Mouse (Mus musculus) forebrain, embryonic 16.5 days (tissue): ENCODE data around the gene Olfr350. TPM values are rescaled to one million over a fixed set of nuclear protein-coding genes. Genes with fewer than 3 reads are reported as not detected.

ENCODE experiments used
- ATAC-seq: fragments of 200-750 bp; cut with Nextera tagmentation; 2 replicates; pipeline ENCODE4 v1.8.0; 2017; ENCODE audit warnings: mild to moderate bottlenecking, moderate library complexity
- H3K27ac ChIP-seq: fragments of 300-500 bp; sonication (generic); 2 replicates; pipeline ENCODE4 v1.5.1; 2014; ENCODE audit warnings: low read length, control low read depth
- H3K27me3 ChIP-seq: fragments of 300-500 bp; sonication (generic); replicated peaks from 2 replicates; pipeline ENCODE4 v1.6.1; 2014; ENCODE audit warnings: low read length; ENCODE audit not compliant: control insufficient read depth, insufficient read depth
- H3K36me3 ChIP-seq: fragments of 300-500 bp; sonication (generic); 2 replicates; pipeline ENCODE4 v1.6.1; 2014; ENCODE audit not compliant: control insufficient read depth, insufficient read depth
- H3K4me1 ChIP-seq: fragments of 300-500 bp; sonication (generic); replicated peaks from 2 replicates; pipeline ENCODE4 v1.6.1; 2014; ENCODE audit warnings: low read length; ENCODE audit not compliant: control insufficient read depth, insufficient read depth
- H3K4me2 ChIP-seq: fragments of 300-500 bp; sonication (generic); 2 replicates; pipeline ENCODE4 v1.6.1; 2014; ENCODE audit warnings: mild to moderate bottlenecking, low read length, control low read depth
- H3K4me3 ChIP-seq: fragments of 300-500 bp; sonication (generic); replicated peaks from 2 replicates; pipeline ENCODE4 v1.5.1; 2014; ENCODE audit warnings: mild to moderate bottlenecking, low read length, control low read depth
- H3K9ac ChIP-seq: fragments of 300-500 bp; sonication (generic); replicated peaks from 2 replicates; pipeline ENCODE4 v1.6.1; 2014; ENCODE audit warnings: low read depth, low read length, control low read depth
- H3K9me3 ChIP-seq: fragments of 300-500 bp; sonication (generic); 2 replicates; pipeline ENCODE4 v1.6.1; 2016; ENCODE audit warnings: low read length; ENCODE audit not compliant: control insufficient read depth
- WGBS: fragments of 180-500 bp; shearing (Covaris S2); extraction: QIAGEN DNeasy Blood & Tissue Kit; methylation state at CpG from one replicate; pipeline ENCODE4 v1.1.7; 2014; 5-methylcytosine and 5-hydroxymethylcytosine counted together
- polyA plus RNA-seq: library from polyadenylated mRNA; unstranded; fragments of >200 nt; fragmentation: Nextera tagmentation; extraction: Ambion mirVana; gene quantifications from 2 replicates; pipeline ENCODE4 v1.2.1, GENCODE M21; 2015

The Olfr350 gene
- polyA plus RNA-seq = not detected in 2 replicates

DNA sequence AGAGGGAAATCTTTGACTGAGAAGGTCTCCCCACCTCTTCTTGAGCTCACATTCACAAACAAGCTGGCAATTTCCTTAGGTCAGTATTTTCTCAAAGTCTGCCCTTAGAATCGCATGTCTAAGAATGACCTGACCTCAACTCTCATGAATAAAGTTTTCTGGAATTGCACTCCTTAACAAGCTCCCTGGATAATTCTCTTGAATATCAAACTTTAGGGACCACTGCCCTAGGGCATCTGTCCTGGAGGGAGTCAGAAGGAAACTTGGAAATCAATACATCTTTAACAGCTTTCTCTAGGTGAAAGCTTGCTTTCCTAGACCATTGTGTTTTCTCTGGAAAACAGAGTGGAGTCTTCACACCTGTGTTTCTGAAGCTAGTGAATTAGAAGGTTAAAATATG is at the start of gene Olfr350:
Olfr350 (plus strand) TSS at position 301 of the 400 bp plus-strand sequence.
- ATAC-seq = no peak
- Histone ChIP-seq H3K9ac (no peak within 1 kb of the TSS), H3K4me1 (no peaks in the 10 kb centered on the region), H3K27ac (no peak within 1 kb of the TSS), H3K27me3 (no peaks in the 10 kb centered on the region), H3K4me2 (no peak within 1 kb of the TSS), H3K4me3 (no peak within 1 kb of the TSS), H3K9me3 (peaks cover 9% of the 10 kb centered on the region), H3K36me3 (no peaks in the 10 kb centered on the region)
- 93% methylated on average over 1 of the region's 1 CpGs for WGBS

- no peak within 1 kb of the TSS for H3K9ac ChIP-seq
- H3K4me1 ChIP-seq = no peaks in the 10 kb centered on the region
- WGBS = 79% methylated on average over 1 of the region's 1 CpGs
- no peaks in the 10 kb centered on the region for H3K27me3 ChIP-seq
- no peak within 1 kb of the TSS for H3K4me3 ChIP-seq
- H3K9me3 ChIP-seq = peaks cover 9% of the 10 kb centered on the region
- H3K4me2 ChIP-seq = no peak within 1 kb of the TSS
- H3K27ac ChIP-seq = no peak within 1 kb of the TSS
- H3K36me3 ChIP-seq = no peaks in the 10 kb centered on the region
- ATAC-seq = no peak
These were observed 29.2 kb upstream of the Olfr350 start, which contains the start of gene Olfr3 for GRCm38 (mm10) chr2:36816932-36817331. Gene Olfr3 (minus strand): TSS chr2:36817032.

DNA sequence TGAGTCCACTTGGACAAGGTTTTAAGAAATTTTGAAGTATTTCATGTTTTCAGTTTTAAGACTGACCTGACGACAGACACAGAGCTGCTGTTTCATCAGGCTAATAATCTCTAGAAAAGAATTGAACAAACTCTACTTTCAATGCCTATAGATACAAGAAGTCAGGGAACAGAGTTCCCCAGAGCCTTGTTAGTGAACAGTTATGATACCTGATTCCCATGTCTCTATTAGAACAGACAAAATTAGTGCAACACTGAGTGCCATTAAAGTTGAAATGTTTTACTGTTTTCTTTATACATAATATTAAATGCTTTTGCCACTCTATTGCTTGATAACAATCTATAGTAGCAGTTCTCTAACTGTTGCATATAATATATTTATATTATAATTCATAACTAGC is 16.4 kb downstream of the Olfr350 start, which contains the start of gene Olfr351:
Olfr351 (minus strand) TSS at position 101 of the 400 bp plus-strand sequence.
- no peak within 1 kb of the TSS for H3K27ac ChIP-seq
- no peak within 1 kb of the TSS for H3K4me2 ChIP-seq
- H3K9ac ChIP-seq = no peak within 1 kb of the TSS
- H3K9me3 ChIP-seq = peaks cover 15% of the 10 kb centered on the region
- no peaks in the 10 kb centered on the region for H3K36me3 ChIP-seq
- WGBS = 67% methylated on average over 1 of the region's 1 CpGs
- H3K4me3 ChIP-seq = no peak within 1 kb of the TSS
- ATAC-seq = no peak
- no peaks in the 10 kb centered on the region for H3K4me1 ChIP-seq
- H3K27me3 ChIP-seq = no peaks in the 10 kb centered on the region

GRCm38 (mm10) chr2:36868160-36868559 is 22.1 kb downstream of the Olfr350 start, which contains the start of gene Olfr352:
Gene Olfr352 (plus strand): TSS chr2:36868460.
- Histone ChIP-seq H3K4me2 (no peak within 1 kb of the TSS), H3K27ac (no peak within 1 kb of the TSS), H3K36me3 (no peaks in the 10 kb centered on the region), H3K4me1 (no peaks in the 10 kb centered on the region), H3K9ac (no peak within 1 kb of the TSS), H3K9me3 (peaks cover 17% of the 10 kb centered on the region; the same call in 1 of the 2 replicates), H3K4me3 (no peak within 1 kb of the TSS), H3K27me3 (no peaks in the 10 kb centered on the region)
- ATAC-seq = no peak
- WGBS = 84% methylated on average over 1 of the region's 1 CpGs

GRCm38 (mm10) chr2:36892836-36893235 is 46.7 kb downstream of the Olfr350 start, which contains the start of gene Olfr353:
Gene Olfr353 (minus strand): TSS chr2:36892936.
- Histone ChIP-seq H3K9me3 (peaks cover 14% of the 10 kb centered on the region; the same call in 1 of the 2 replicates), H3K4me1 (no peaks in the 10 kb centered on the region)
- ATAC-seq = no peak

DNA sequence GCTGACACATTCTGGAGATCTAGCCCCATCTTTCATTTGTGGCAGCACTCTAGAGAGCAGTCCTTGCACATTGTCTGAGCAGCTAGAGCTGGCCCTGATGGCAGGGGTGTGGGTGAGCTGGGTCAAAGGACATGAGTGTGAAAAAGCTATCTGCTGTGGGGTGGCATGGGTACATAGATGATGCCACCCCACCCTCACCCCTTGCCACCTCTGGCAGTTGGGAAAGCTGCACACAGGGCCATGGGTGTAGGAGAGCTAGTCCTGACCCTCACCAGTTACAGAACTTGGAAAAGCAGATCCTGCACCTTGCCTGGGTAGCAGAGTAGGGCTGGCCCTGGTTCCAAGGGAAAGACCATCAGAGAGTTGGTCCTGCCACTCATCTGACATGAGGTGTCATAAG is 51.0 kb downstream of the Olfr350 start:
- H3K4me3 ChIP-seq = no peak overlapping the region
- H3K36me3 ChIP-seq = no peaks in the 10 kb centered on the region
- no peak overlapping the region for H3K27ac ChIP-seq
- H3K9me3 ChIP-seq = 0 out of 2 replicates have a peak, but pooled peaks cover 12% of the 10 kb centered on the region
- no peak overlapping the region for H3K9ac ChIP-seq
- H3K4me1 ChIP-seq = no peaks in the 10 kb centered on the region
- no peak overlapping the region for H3K4me2 ChIP-seq
- H3K27me3 ChIP-seq = no peaks in the 10 kb centered on the region
- ATAC-seq = no peak

More at GRCm38 (mm10) chr2:36892836-36893235, 46.7 kb downstream of the Olfr350 start, which contains the start of gene Olfr353:
- no peaks in the 10 kb centered on the region for H3K36me3 ChIP-seq
- no peaks in the 10 kb centered on the region for H3K27me3 ChIP-seq
- no peak within 1 kb of the TSS for H3K27ac ChIP-seq
- H3K4me2 ChIP-seq = no peak within 1 kb of the TSS
- H3K4me3 ChIP-seq = no peak within 1 kb of the TSS
- no peak within 1 kb of the TSS for H3K9ac ChIP-seq

Other genes starting within 250 kb of the Olfr350 start
- not detected in 2 replicates for gene Olfr345, start 206.3 kb upstream of the Olfr350 start, polyA plus RNA-seq
- not detected in 2 replicates for gene Olfr346, start 160.5 kb upstream of the Olfr350 start, polyA plus RNA-seq
- gene Olfr347, start 114.4 kb upstream of the Olfr350 start, polyA plus RNA-seq = not detected in 2 replicates
- not detected in 2 replicates for gene Olfr348, start 62.0 kb upstream of the Olfr350 start, polyA plus RNA-seq
- not detected in 2 replicates for gene Olfr50, start 55.8 kb upstream of the Olfr350 start, polyA plus RNA-seq
- not detected in 2 replicates for gene Olfr3, start 29.3 kb upstream of the Olfr350 start, polyA plus RNA-seq
- gene Olfr351, start 16.4 kb downstream of the Olfr350 start, polyA plus RNA-seq = not detected in 2 replicates
- not detected in 2 replicates for gene Olfr352, start 22.1 kb downstream of the Olfr350 start, polyA plus RNA-seq
- gene Olfr353, start 46.6 kb downstream of the Olfr350 start, polyA plus RNA-seq = not detected in 2 replicates
- gene Olfr354, start 59.4 kb downstream of the Olfr350 start, polyA plus RNA-seq = not detected in 2 replicates
- not detected in 2 replicates for gene Olfr355, start 82.6 kb downstream of the Olfr350 start, polyA plus RNA-seq
- not detected in 2 replicates for gene Olfr356, start 90.8 kb downstream of the Olfr350 start, polyA plus RNA-seq
- gene Olfr357, start 147.5 kb downstream of the Olfr350 start, polyA plus RNA-seq = not detected in 2 replicates
- not detected in 2 replicates for gene Olfr358, start 163.0 kb downstream of the Olfr350 start, polyA plus RNA-seq
- gene Olfr360, start 219.4 kb downstream of the Olfr350 start, polyA plus RNA-seq = not detected in 2 replicates
- gene Olfr361, start 243.0 kb downstream of the Olfr350 start, polyA plus RNA-seq = not detected in 2 replicates